Mouse (Mus musculus): ENCODE results near the gene Kcnh1. TPM values are rescaled to one million over a fixed set of nuclear protein-coding genes. Genes with fewer than 3 reads are reported as not detected.

Gene Kcnh1
- polyA plus RNA-seq, 1 experiment from 2014 or later = 0.88 TPM

GRCm38 (mm10) chr1:192347327-192347726 lies 156.8 kb downstream of the Kcnh1 start:
- Histone ChIP-seq H3K36me3 (ENCODE audit: control insufficient read depth, insufficient read depth, low read length) (no peaks in the 10 kb centered on the region), H3K4me3 (ENCODE audit: low read depth, low read length) (no peak overlapping the region), H3K27me3 (replicated peaks; ENCODE audit: control insufficient read depth, insufficient read depth, low read length) (no peaks in the 10 kb centered on the region), H3K9ac (ENCODE audit: low read length) (no peak overlapping the region), H3K27ac (ENCODE audit: low read depth, low read length) (no peak overlapping the region), H3K9me3 (replicated peaks; ENCODE audit: control insufficient read depth, low read length) (no peaks in the 10 kb centered on the region), H3K4me2 (ENCODE audit: low read length) (no peak overlapping the region), H3K4me1 (ENCODE audit: control insufficient read depth, insufficient read depth, low read length) (no peaks in the 10 kb centered on the region)
- 38% methylated on average over 5 of the region's 5 CpGs for WGBS
- no peak for DNase-seq (ENCODE audit: low spot score)
- no peak for ATAC-seq

- Histone ChIP-seq H3K4me2 (ENCODE audit: low read length) (no peak overlapping the region), H3K9me3 (replicated peaks; ENCODE audit: control insufficient read depth, low read length) (no peaks in the 10 kb centered on the region), H3K27me3 (replicated peaks; ENCODE audit: control insufficient read depth, insufficient read depth, low read length) (no peaks in the 10 kb centered on the region), H3K36me3 (ENCODE audit: control insufficient read depth, insufficient read depth, low read length) (no peaks in the 10 kb centered on the region), H3K4me3 (ENCODE audit: low read depth, low read length) (no peak overlapping the region), H3K9ac (ENCODE audit: low read length) (no peak overlapping the region), H3K27ac (ENCODE audit: low read depth, low read length) (no peak overlapping the region), H3K4me1 (ENCODE audit: control insufficient read depth, insufficient read depth, low read length) (no peaks in the 10 kb centered on the region)
- no peak for ATAC-seq
- no peak for DNase-seq (ENCODE audit: low spot score)
- 79% methylated on average over 3 of the region's 3 CpGs for WGBS
These were observed 165.7 kb downstream of the Kcnh1 start for GRCm38 (mm10) chr1:192356231-192356630.

GRCm38 (mm10) chr1:192359212-192359611 lies 168.6 kb downstream of the Kcnh1 start:
- Histone ChIP-seq H3K9ac (ENCODE audit: low read length) (no peak overlapping the region), H3K9me3 (replicated peaks; ENCODE audit: control insufficient read depth, low read length) (no peaks in the 10 kb centered on the region), H3K36me3 (ENCODE audit: control insufficient read depth, insufficient read depth, low read length) (no peaks in the 10 kb centered on the region), H3K27me3 (replicated peaks; ENCODE audit: control insufficient read depth, insufficient read depth, low read length) (no peaks in the 10 kb centered on the region), H3K27ac (ENCODE audit: low read depth, low read length) (no peak overlapping the region), H3K4me1 (ENCODE audit: control insufficient read depth, insufficient read depth, low read length) (no peaks in the 10 kb centered on the region), H3K4me3 (ENCODE audit: low read depth, low read length) (no peak overlapping the region), H3K4me2 (ENCODE audit: low read length) (no peak overlapping the region)
- DNase-seq (ENCODE audit: low spot score) (no peak), ATAC-seq (no peak)
- 97% methylated on average over 2 of the region's 2 CpGs for WGBS

GRCm38 (mm10) chr1:192368336-192368735 lies 177.8 kb downstream of the Kcnh1 start:
- Histone ChIP-seq H3K9ac (ENCODE audit: low read length) (no peak overlapping the region), H3K36me3 (ENCODE audit: control insufficient read depth, insufficient read depth, low read length) (no peaks in the 10 kb centered on the region), H3K9me3 (replicated peaks; ENCODE audit: control insufficient read depth, low read length) (no peaks in the 10 kb centered on the region), H3K27me3 (replicated peaks; ENCODE audit: control insufficient read depth, insufficient read depth, low read length) (no peaks in the 10 kb centered on the region), H3K27ac (ENCODE audit: low read depth, low read length) (no peak overlapping the region), H3K4me3 (ENCODE audit: low read depth, low read length) (no peak overlapping the region), H3K4me1 (ENCODE audit: control insufficient read depth, insufficient read depth, low read length) (no peaks in the 10 kb centered on the region; the same call in 1 of the 2 replicates), H3K4me2 (ENCODE audit: low read length) (no peak overlapping the region)
- DNase-seq (ENCODE audit: low spot score) (no peak), ATAC-seq (no peak)
- WGBS = 26% methylated on average over 5 of the region's 5 CpGs

- WGBS = 88% methylated on average over 4 of the region's 4 CpGs
- Histone ChIP-seq H3K36me3 (ENCODE audit: control insufficient read depth, insufficient read depth, low read length) (no peaks in the 10 kb centered on the region), H3K4me2 (ENCODE audit: low read length) (no peak overlapping the region), H3K9ac (ENCODE audit: low read length) (no peak overlapping the region), H3K27me3 (replicated peaks; ENCODE audit: control insufficient read depth, insufficient read depth, low read length) (no peaks in the 10 kb centered on the region), H3K4me3 (ENCODE audit: low read depth, low read length) (no peak overlapping the region), H3K27ac (ENCODE audit: low read depth, low read length) (no peak overlapping the region), H3K9me3 (replicated peaks; ENCODE audit: control insufficient read depth, low read length) (no peaks in the 10 kb centered on the region), H3K4me1 (ENCODE audit: control insufficient read depth, insufficient read depth, low read length) (no peaks in the 10 kb centered on the region; the same call in 1 of the 2 replicates)
- ATAC-seq (no peak), DNase-seq (ENCODE audit: low spot score) (no peak)
These were observed 181.5 kb downstream of the Kcnh1 start for GRCm38 (mm10) chr1:192371943-192372614.

GRCm38 (mm10) chr1:192378546-192379075 lies 188.0 kb downstream of the Kcnh1 start:
- DNase-seq (ENCODE audit: low spot score) (no peak), ATAC-seq (no peak)
- WGBS = 74% methylated on average over 4 of the region's 4 CpGs
- Histone ChIP-seq H3K4me3 (ENCODE audit: low read depth, low read length) (no peak overlapping the region), H3K36me3 (ENCODE audit: control insufficient read depth, insufficient read depth, low read length) (no peaks in the 10 kb centered on the region), H3K4me2 (ENCODE audit: low read length) (no peak overlapping the region), H3K27ac (ENCODE audit: low read depth, low read length) (no peak overlapping the region), H3K4me1 (ENCODE audit: control insufficient read depth, insufficient read depth, low read length) (no peaks in the 10 kb centered on the region), H3K27me3 (replicated peaks; ENCODE audit: control insufficient read depth, insufficient read depth, low read length) (no peaks in the 10 kb centered on the region), H3K9ac (ENCODE audit: low read length) (no peak overlapping the region), H3K9me3 (replicated peaks; ENCODE audit: control insufficient read depth, low read length) (no peaks in the 10 kb centered on the region)

GRCm38 (mm10) chr1:192380596-192381041 lies 190.0 kb downstream of the Kcnh1 start:
- H3K36me3 ChIP-seq (ENCODE audit: control insufficient read depth, insufficient read depth, low read length) = no peaks in the 10 kb centered on the region
- DNase-seq (ENCODE audit: low spot score) (peak; percentile 37), ATAC-seq (peak; percentile 71; the same call in 1 of the 2 replicates)
- no peak overlapping the region for H3K9ac ChIP-seq (ENCODE audit: low read length)
- H3K27ac ChIP-seq (ENCODE audit: low read depth, low read length) = no peak overlapping the region
- no peaks in the 10 kb centered on the region for H3K9me3 ChIP-seq (replicated peaks; ENCODE audit: control insufficient read depth, low read length)
- no peak overlapping the region for H3K4me2 ChIP-seq (ENCODE audit: low read length)
- 33% methylated on average over 5 of the region's 5 CpGs for WGBS
- H3K27me3 ChIP-seq (replicated peaks; ENCODE audit: control insufficient read depth, insufficient read depth, low read length) = no peaks in the 10 kb centered on the region
- no peaks in the 10 kb centered on the region for H3K4me1 ChIP-seq (ENCODE audit: control insufficient read depth, insufficient read depth, low read length)
- no peak overlapping the region for H3K4me3 ChIP-seq (ENCODE audit: low read depth, low read length)

- Histone ChIP-seq H3K27me3 (replicated peaks; ENCODE audit: control insufficient read depth, insufficient read depth, low read length) (no peaks in the 10 kb centered on the region), H3K4me2 (ENCODE audit: low read length) (no peak overlapping the region), H3K4me1 (ENCODE audit: control insufficient read depth, insufficient read depth, low read length) (no peaks in the 10 kb centered on the region), H3K4me3 (ENCODE audit: low read depth, low read length) (no peak overlapping the region), H3K27ac (ENCODE audit: low read depth, low read length) (no peak overlapping the region), H3K36me3 (ENCODE audit: control insufficient read depth, insufficient read depth, low read length) (no peaks in the 10 kb centered on the region), H3K9me3 (replicated peaks; ENCODE audit: control insufficient read depth, low read length) (no peaks in the 10 kb centered on the region), H3K9ac (ENCODE audit: low read length) (no peak overlapping the region)
- DNase-seq (ENCODE audit: low spot score) = no peak
- no peak for ATAC-seq
These were observed 197.1 kb downstream of the Kcnh1 start for GRCm38 (mm10) chr1:192387624-192388023.

GRCm38 (mm10) chr1:192391041-192391440 lies 200.5 kb downstream of the Kcnh1 start:
- H3K4me3 ChIP-seq (ENCODE audit: low read depth, low read length) = no peak overlapping the region
- H3K4me1 ChIP-seq (ENCODE audit: control insufficient read depth, insufficient read depth, low read length) = no peaks in the 10 kb centered on the region
- no peak overlapping the region for H3K27ac ChIP-seq (ENCODE audit: low read depth, low read length)
- H3K9ac ChIP-seq (ENCODE audit: low read length) = no peak overlapping the region
- ATAC-seq (no peak), DNase-seq (ENCODE audit: low spot score) (no peak)
- no peaks in the 10 kb centered on the region for H3K27me3 ChIP-seq (replicated peaks; ENCODE audit: control insufficient read depth, insufficient read depth, low read length)
- no peaks in the 10 kb centered on the region for H3K36me3 ChIP-seq (ENCODE audit: control insufficient read depth, insufficient read depth, low read length)
- no peak overlapping the region for H3K4me2 ChIP-seq (ENCODE audit: low read length)
- 82% methylated on average over 7 of the region's 7 CpGs for WGBS
- H3K9me3 ChIP-seq (replicated peaks; ENCODE audit: control insufficient read depth, low read length) = no peaks in the 10 kb centered on the region

Data from forebrain, embryonic 14.5 days (tissue).